Mouse (Mus musculus) layer of hippocampus, adult 2 months (tissue): ENCODE measurements around the gene Itga6. TPM values are rescaled to one million over a fixed set of nuclear protein-coding genes. Genes with fewer than 3 reads are reported as not detected.
A peak's percentile ranks its signal among the peaks of the same experiment; 100 is the strongest.
"Not testable (repeated sequence)": the region's sequence is repeated elsewhere in the genome, so short reads cannot be mapped to it uniquely, and the experiment has no call there.

ENCODE experiments used
- DNase-seq, 2 experiments: peaks; one replicate each; pipeline ENCODE4 v3.0.0; 2022; ENCODE audit warnings: low spot score in 2 of 2
- H3K27ac ChIP-seq: fragments of 200-600 bp; 2 replicates; pipeline ENCODE4 v1.8.1; 2022
- H3K4me3 ChIP-seq: fragments of 200-600 bp; 2 replicates; pipeline ENCODE4 v1.8.1; 2022; ENCODE audit warnings: mild to moderate bottlenecking
- CTCF ChIP-seq: fragments of 200-600 bp; conservative IDR thresholded peaks from 2 replicates; pipeline ENCODE4 v1.8.1; 2022; ENCODE audit warnings: antibody characterized with exemption, mild to moderate bottlenecking, moderate library complexity
- total RNA-seq, 2 experiments: library from RNA; stranded (reverse); gene quantifications; 2 replicates each; pipeline ENCODE4 v1.2.3; 2021

Gene Itga6
- total RNA-seq, 2 experiments from 2014 or later = 21.1 to 25.8 TPM

GRCm38 (mm10) chr2:71891536-71891935 is 146.1 kb downstream of the Itga6 start:
- no peak for TF ChIP-seq CTCF
- Histone ChIP-seq H3K27ac (no peak overlapping the region), H3K4me3 (no peak overlapping the region)
- DNase-seq = no peak

- no peak for DNase-seq
- H3K27ac ChIP-seq = no peak overlapping the region
- no peak overlapping the region for H3K4me3 ChIP-seq
- TF ChIP-seq CTCF = no peak
Observed at GRCm38 (mm10) chr2:71892741-71893349, 147.4 kb downstream of the Itga6 start.

- Histone ChIP-seq H3K4me3 (no peak overlapping the region), H3K27ac (no peak overlapping the region)
- no peak for TF ChIP-seq CTCF
- DNase-seq = no peak
Observed at GRCm38 (mm10) chr2:71895596-71896286, 150.3 kb downstream of the Itga6 start.

- TF ChIP-seq CTCF = no peak
- DNase-seq = no peak
- H3K27ac ChIP-seq = no peak overlapping the region
- H3K4me3 ChIP-seq = no peak overlapping the region
Observed at GRCm38 (mm10) chr2:71897420-71897819, 152.0 kb downstream of the Itga6 start.

GRCm38 (mm10) chr2:71898335-71898856 is 153.0 kb downstream of the Itga6 start:
- peak; percentile 41 to 57 for DNase-seq
- H3K4me3 ChIP-seq = no peak overlapping the region
- peak; percentile 96 for TF ChIP-seq CTCF
- no peak overlapping the region for H3K27ac ChIP-seq

- TF ChIP-seq CTCF = no peak
- no peak overlapping the region for H3K27ac ChIP-seq
- H3K4me3 ChIP-seq = no peak overlapping the region
- no peak for DNase-seq
Observed at GRCm38 (mm10) chr2:71899886-71900285, 154.5 kb downstream of the Itga6 start.

GRCm38 (mm10) chr2:71905154-71905553 is 159.7 kb downstream of the Itga6 start:
- no peak overlapping the region for H3K4me3 ChIP-seq
- no peak overlapping the region for H3K27ac ChIP-seq
- no peak for TF ChIP-seq CTCF
- DNase-seq = no peak

- not testable (repeated sequence) for H3K4me3 ChIP-seq, DNase-seq, H3K27ac ChIP-seq
Observed at GRCm38 (mm10) chr2:71906356-71906755, 160.9 kb downstream of the Itga6 start.

Other genes starting within 250 kb of the Itga6 start
- 10 to 100 TPM; 15.4 to 17.5 TPM for gene Dlx1, start 217.5 kb upstream of the Itga6 start, total RNA-seq
- gene Dlx2, start 198.9 kb upstream of the Itga6 start, total RNA-seq = 1 to 10 TPM; 4.5 to 4.8 TPM
- 10 to 100 TPM; 38.8 to 39.5 TPM for gene Pdk1, start 127.6 kb downstream of the Itga6 start, total RNA-seq
- 100 to 1,000 TPM; 381 TPM for gene Rapgef4, start 235.6 kb downstream of the Itga6 start, total RNA-seq